Mouse (Mus musculus) embryonic facial prominence, embryonic 13.5 days (tissue): ENCODE results near the gene Syne1. TPM values are rescaled to one million over a fixed set of nuclear protein-coding genes. Genes with fewer than 3 reads are reported as not detected.
"Not testable (repeated sequence)": the region's sequence is repeated elsewhere in the genome, so short reads cannot be mapped to it uniquely, and the experiment has no call there.

ENCODE experiments used
- ATAC-seq: fragments of 200-750 bp; cut with Nextera tagmentation; 2 replicates; pipeline ENCODE4 v1.8.0; 2017; ENCODE audit warnings: low read depth; ENCODE audit not compliant: insufficient number of reproducible peaks, insufficient read depth, low FRiP score, low TSS enrichment
- H3K27ac ChIP-seq: fragments of 300-500 bp; sonication (generic); 2 replicates; pipeline ENCODE4 v1.5.1; 2015; ENCODE audit warnings: moderate library complexity, mild to moderate bottlenecking, inconsistent platforms
- H3K27me3 ChIP-seq: fragments of 300-500 bp; sonication (generic); 2 replicates; pipeline ENCODE4 v1.6.1; 2015; ENCODE audit warnings: mild to moderate bottlenecking, inconsistent platforms
- H3K36me3 ChIP-seq: fragments of 300-500 bp; sonication (generic); 2 replicates; pipeline ENCODE4 v1.6.1; 2015; ENCODE audit warnings: mild to moderate bottlenecking, inconsistent platforms
- H3K4me1 ChIP-seq: fragments of 300-500 bp; sonication (generic); 2 replicates; pipeline ENCODE4 v1.6.1; 2015; ENCODE audit warnings: inconsistent platforms
- H3K4me2 ChIP-seq: fragments of 300-500 bp; sonication (generic); 2 replicates; pipeline ENCODE4 v1.6.1; 2015; ENCODE audit warnings: moderate library complexity, mild to moderate bottlenecking, inconsistent platforms
- H3K4me3 ChIP-seq: fragments of 300-500 bp; sonication (generic); 2 replicates; pipeline ENCODE4 v1.5.1; 2015; ENCODE audit warnings: mild to moderate bottlenecking, inconsistent platforms
- H3K9ac ChIP-seq: fragments of 300-500 bp; sonication (generic); 2 replicates; pipeline ENCODE4 v1.6.1; 2015; ENCODE audit warnings: mild to moderate bottlenecking, inconsistent platforms
- H3K9me3 ChIP-seq: fragments of 300-500 bp; sonication (generic); 2 replicates; pipeline ENCODE4 v1.6.1; 2016; ENCODE audit warnings: inconsistent platforms
- WGBS: fragments of 180-500 bp; shearing (Covaris S2); methylation state at CpG from one replicate; pipeline ENCODE4 v1.1.7; 2015; ENCODE audit warnings: mixed read lengths; 5-methylcytosine and 5-hydroxymethylcytosine counted together
- polyA plus RNA-seq: library from polyadenylated mRNA; unstranded; fragments of >200 nt; fragmentation: Nextera tagmentation; extraction: Ambion mirVana; gene quantifications from 2 replicates; pipeline ENCODE4 v1.2.1, GENCODE M21; 2015

Syne1 gene
- polyA plus RNA-seq, 1 experiment from 2014 or later = 6.3 TPM

DNA sequence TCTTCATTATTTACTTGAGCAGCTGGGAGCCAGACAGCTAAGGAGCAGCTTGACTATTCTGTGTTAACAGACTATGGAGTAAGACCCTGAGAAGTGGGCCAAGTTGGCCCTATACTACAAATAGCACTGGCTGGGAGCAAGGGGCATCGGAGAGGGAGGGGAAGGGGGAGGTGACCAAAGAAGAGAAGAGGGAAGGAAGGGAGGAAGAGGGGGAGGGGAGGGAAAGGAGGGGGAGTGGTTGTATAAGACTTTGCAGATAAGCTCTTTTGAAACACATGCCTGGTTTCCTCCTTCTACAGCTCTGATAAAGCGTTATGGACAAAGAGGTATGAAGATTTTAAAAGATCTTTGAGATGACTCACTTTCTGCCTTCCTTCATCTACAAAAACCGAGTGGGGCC, 36.0 kb downstream of the Syne1 start:
- Histone ChIP-seq H3K4me1 (no peaks in the 10 kb centered on the region), H3K27ac (no peak overlapping the region), H3K36me3 (no peaks in the 10 kb centered on the region), H3K4me3 (no peak overlapping the region), H3K9ac (no peak overlapping the region), H3K27me3 (no peaks in the 10 kb centered on the region), H3K4me2 (no peak overlapping the region), H3K9me3 (no peaks in the 10 kb centered on the region)
- ATAC-seq = no peak
- 11% methylated on average over 3 of the region's 3 CpGs for WGBS

DNA sequence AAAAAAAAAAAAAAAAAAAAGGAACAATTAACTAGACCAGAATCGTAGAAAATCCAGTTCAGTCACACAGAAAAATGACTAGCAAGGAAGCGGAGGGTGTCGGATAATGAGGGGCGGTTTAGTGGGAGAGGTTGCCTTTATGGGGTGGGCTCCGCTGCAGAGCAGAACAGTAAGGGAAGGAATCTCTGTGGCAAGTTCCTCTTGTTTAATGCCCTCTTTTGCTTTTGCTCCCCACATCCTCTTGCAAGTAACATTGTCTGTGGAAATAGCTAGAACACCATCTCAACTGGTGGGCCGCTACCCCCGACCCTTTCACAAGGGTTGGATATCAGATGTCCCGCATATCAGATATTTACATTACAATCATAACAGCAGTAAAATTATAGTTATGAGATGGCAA, 37.1 kb downstream of the Syne1 start:
- H3K4me3 ChIP-seq = no peak overlapping the region
- H3K27me3 ChIP-seq = no peaks in the 10 kb centered on the region
- no peaks in the 10 kb centered on the region for H3K4me1 ChIP-seq
- ATAC-seq = no peak
- no peak overlapping the region for H3K4me2 ChIP-seq
- no peak overlapping the region for H3K9ac ChIP-seq
- no peaks in the 10 kb centered on the region for H3K36me3 ChIP-seq
- H3K9me3 ChIP-seq = no peaks in the 10 kb centered on the region
- no peak overlapping the region for H3K27ac ChIP-seq
- 93% methylated on average over 8 of the region's 8 CpGs for WGBS

DNA sequence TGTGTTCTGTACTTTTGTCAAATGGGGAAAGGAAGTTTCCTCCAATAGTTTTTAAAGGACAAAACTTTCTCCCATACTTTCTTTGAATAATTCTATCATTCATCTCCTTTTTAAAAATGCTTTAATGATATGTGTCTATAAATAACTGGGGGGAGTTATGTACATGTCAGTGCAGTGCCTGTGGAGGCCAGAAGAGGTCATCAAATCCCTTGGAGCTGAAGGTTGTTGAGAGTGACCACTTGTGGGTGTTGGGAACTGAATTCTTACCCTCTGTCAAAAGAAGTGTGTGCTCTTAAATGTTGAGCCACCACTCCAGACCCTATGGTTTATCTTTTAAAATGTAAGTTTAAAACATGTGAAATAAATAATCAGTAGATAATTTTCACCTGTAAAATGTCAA, 39.0 kb downstream of the Syne1 start:
- no peaks in the 10 kb centered on the region for H3K4me1 ChIP-seq
- H3K9me3 ChIP-seq = no peaks in the 10 kb centered on the region
- no peak overlapping the region for H3K4me2 ChIP-seq
- H3K27me3 ChIP-seq = no peaks in the 10 kb centered on the region
- H3K4me3 ChIP-seq = no peak overlapping the region
- H3K36me3 ChIP-seq = no peaks in the 10 kb centered on the region
- ATAC-seq = no peak
- H3K9ac ChIP-seq = no peak overlapping the region
- H3K27ac ChIP-seq = no peak overlapping the region

DNA sequence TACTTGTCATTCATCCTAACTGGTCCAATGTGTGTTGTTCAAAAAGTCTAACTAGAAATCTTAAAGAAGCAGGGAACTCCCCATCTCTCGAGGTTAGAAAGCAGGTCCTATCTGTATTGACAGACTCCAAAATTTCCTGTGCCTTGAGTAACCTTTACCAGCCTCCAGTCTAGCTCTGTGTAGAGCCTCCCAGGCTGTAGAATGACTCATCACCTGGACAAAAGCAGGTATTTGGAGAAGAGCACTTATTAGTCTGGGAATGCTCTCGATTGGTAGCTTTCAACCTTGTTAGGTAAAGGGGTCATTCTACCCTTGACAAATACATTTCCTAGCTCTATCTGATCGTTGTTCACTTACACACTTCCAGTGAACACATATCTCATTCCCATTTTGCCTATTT, 39.9 kb downstream of the Syne1 start:
- Histone ChIP-seq H3K27me3 (no peaks in the 10 kb centered on the region), H3K4me2 (no peak overlapping the region), H3K27ac (no peak overlapping the region), H3K36me3 (no peaks in the 10 kb centered on the region), H3K9ac (no peak overlapping the region), H3K4me1 (no peaks in the 10 kb centered on the region), H3K4me3 (no peak overlapping the region), H3K9me3 (no peaks in the 10 kb centered on the region)
- 73% methylated on average over 3 of the region's 3 CpGs for WGBS
- ATAC-seq = no peak

DNA sequence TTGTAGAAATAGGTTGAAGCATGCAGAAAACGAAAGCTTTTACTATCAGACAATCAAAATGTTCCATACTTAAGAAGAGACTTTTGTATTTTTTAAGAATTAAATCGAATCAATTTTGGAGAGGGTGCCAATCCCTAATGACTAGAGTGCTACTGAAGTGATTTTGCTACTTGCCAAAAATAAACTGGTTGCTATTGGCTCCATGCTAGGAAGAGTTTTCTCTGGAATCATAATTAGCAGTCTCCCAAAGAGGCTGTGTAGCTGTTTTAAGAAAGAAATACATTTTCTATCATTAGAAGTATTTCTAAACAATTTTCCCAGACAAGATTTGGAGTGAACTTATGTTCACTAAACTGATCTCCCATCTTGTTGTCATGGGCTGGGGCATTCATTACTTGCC, 43.8 kb downstream of the Syne1 start:
- H3K4me1 ChIP-seq = no peaks in the 10 kb centered on the region
- WGBS = 73% methylated on average over 2 of the region's 2 CpGs
- no peak for ATAC-seq
- no peaks in the 10 kb centered on the region for H3K36me3 ChIP-seq
- no peak overlapping the region for H3K9ac ChIP-seq
- no peaks in the 10 kb centered on the region for H3K27me3 ChIP-seq
- H3K4me3 ChIP-seq = no peak overlapping the region
- no peaks in the 10 kb centered on the region for H3K9me3 ChIP-seq
- no peak overlapping the region for H3K4me2 ChIP-seq
- no peak overlapping the region for H3K27ac ChIP-seq

DNA sequence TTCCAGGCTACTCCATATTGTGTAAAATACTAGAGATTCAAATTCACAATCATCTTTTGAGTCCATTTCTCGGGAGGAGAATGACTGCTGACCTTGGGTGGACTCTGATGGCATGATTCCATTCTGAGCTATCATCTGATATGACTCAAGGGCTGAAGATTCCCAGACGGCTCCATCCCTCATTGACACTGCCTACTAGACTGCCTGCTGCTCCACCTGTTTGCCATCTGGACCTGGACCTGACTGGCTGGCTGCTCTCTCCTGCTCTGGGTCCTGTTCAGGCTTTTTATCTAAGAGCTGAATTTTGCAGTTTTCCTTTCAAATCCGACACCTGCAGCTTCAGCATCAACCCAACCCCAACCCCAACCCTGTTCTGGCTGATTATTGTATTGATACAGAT, 46.5 kb downstream of the Syne1 start:
- ATAC-seq = no peak
- WGBS = 70% methylated on average over 3 of the region's 3 CpGs
- no peaks in the 10 kb centered on the region for H3K27me3 ChIP-seq
- H3K4me1 ChIP-seq = no peaks in the 10 kb centered on the region
- no peaks in the 10 kb centered on the region for H3K9me3 ChIP-seq
- no peak overlapping the region for H3K9ac ChIP-seq
- H3K4me2 ChIP-seq = no peak overlapping the region
- H3K27ac ChIP-seq = no peak overlapping the region
- H3K36me3 ChIP-seq = no peaks in the 10 kb centered on the region
- no peak overlapping the region for H3K4me3 ChIP-seq

DNA sequence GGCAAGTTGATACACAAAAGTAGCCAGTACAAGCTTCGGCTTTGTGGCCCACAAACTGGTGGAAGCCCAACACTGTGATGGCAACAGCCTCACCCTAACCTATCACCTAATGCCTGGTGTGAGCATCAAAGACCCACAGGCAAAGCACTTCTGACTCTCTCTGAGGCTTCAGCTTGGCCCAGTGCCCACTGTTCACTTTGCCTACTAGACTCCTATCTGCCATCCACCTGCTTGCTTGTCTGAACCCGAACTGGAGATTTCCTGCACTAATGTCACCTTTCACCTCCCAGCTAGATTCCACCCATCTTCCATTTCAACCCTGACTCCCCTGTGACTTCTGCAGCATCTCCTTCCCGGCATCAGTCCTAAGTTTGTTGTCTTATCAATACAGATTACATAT, 47.4 kb downstream of the Syne1 start:
- 81% methylated on average over 3 of the region's 3 CpGs for WGBS
- no peak overlapping the region for H3K9ac ChIP-seq
- H3K27ac ChIP-seq = no peak overlapping the region
- ATAC-seq = no peak
- H3K36me3 ChIP-seq = no peaks in the 10 kb centered on the region
- no peak overlapping the region for H3K4me2 ChIP-seq
- no peaks in the 10 kb centered on the region for H3K9me3 ChIP-seq
- no peaks in the 10 kb centered on the region for H3K4me1 ChIP-seq
- no peak overlapping the region for H3K4me3 ChIP-seq
- no peaks in the 10 kb centered on the region for H3K27me3 ChIP-seq

DNA sequence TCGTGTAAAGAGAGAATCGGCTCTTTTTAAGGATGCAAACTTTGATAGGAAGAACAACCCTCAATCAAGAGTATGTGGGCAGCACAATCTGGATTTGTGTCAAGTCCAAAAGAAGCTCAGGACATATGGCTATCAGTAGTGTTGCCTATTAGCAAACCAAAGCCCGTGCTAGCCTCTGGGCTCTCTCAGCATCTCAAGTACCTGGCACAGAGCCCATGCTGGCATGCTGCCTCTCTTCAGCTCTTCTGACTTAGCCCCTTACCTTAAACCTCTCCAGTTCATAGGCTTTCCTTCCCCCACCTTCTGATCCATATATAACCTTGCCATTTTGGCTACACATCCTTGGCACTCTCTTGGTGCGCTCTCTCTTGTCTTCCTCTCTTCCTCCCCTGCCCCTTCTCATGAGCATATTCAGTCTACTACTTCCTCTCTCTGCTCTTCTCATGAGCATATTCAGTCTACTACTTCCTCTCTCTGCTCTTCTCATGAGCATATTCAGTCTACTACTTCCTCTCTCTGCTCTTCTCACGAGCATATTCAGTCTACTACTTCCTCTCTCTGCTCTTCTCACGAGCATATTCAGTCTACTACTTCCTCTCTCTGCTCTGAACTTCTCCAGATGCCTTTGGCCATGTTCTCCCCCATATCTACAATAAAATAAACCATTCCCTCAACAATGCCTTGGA, 51.5 kb downstream of the Syne1 start:
- not testable (repeated sequence) for H3K27me3 ChIP-seq, H3K4me2 ChIP-seq, ATAC-seq, H3K4me1 ChIP-seq, H3K27ac ChIP-seq, H3K9me3 ChIP-seq, H3K9ac ChIP-seq, H3K4me3 ChIP-seq, H3K36me3 ChIP-seq
- 73% methylated on average over 6 of the region's 6 CpGs for WGBS

DNA sequence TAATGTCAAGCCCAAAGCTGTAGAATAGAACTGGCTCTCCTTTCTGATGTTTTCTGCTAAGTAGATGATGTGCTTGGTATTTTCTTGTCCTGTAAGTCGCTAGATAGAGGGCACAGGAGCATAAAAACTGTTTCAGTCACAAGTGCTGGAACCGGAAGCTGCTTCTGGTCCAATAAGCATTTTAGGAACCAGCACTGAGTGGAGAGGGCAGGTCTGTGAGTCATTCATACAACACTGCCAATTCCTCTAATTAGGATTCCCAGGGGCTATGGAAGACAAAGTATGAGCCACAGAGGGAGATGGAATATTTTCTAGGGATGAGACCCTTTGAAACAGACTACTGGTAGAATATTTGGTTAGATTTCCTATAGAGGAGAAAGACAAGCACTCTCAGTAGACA, 53.4 kb downstream of the Syne1 start:
- no peak overlapping the region for H3K4me2 ChIP-seq
- no peaks in the 10 kb centered on the region for H3K36me3 ChIP-seq
- H3K9ac ChIP-seq = no peak overlapping the region
- no peak overlapping the region for H3K27ac ChIP-seq
- H3K9me3 ChIP-seq = no peaks in the 10 kb centered on the region
- ATAC-seq = no peak
- no peaks in the 10 kb centered on the region for H3K4me1 ChIP-seq
- no peak overlapping the region for H3K4me3 ChIP-seq
- no peaks in the 10 kb centered on the region for H3K27me3 ChIP-seq
- WGBS = 73% methylated on average over 2 of the region's 2 CpGs

DNA sequence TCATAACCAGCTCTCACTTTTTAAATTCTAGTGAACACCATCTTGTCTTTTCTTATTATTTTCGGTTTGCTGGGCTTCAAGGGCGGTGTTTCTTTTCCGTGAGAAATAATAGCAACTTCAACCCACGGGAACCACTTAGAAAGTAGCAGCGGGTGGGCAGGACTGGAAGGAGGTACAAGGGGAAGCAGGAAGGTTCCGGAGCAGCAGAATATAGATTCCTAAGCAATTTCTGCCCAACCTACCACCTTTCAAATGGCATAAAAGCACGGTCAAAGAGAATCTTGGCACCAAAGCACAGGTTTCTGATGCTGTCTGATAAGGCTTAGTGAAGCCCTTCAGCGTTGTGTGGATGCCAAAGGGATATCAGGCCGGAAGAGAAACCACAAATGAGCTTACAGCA, 60.2 kb downstream of the Syne1 start:
- WGBS = 84% methylated on average over 9 of the region's 9 CpGs
- no peaks in the 10 kb centered on the region for H3K36me3 ChIP-seq
- no peaks in the 10 kb centered on the region for H3K9me3 ChIP-seq
- H3K9ac ChIP-seq = no peak overlapping the region
- H3K27ac ChIP-seq = no peak overlapping the region
- no peak overlapping the region for H3K4me2 ChIP-seq
- no peaks in the 10 kb centered on the region for H3K4me1 ChIP-seq
- H3K4me3 ChIP-seq = no peak overlapping the region
- H3K27me3 ChIP-seq = no peaks in the 10 kb centered on the region
- no peak for ATAC-seq

DNA sequence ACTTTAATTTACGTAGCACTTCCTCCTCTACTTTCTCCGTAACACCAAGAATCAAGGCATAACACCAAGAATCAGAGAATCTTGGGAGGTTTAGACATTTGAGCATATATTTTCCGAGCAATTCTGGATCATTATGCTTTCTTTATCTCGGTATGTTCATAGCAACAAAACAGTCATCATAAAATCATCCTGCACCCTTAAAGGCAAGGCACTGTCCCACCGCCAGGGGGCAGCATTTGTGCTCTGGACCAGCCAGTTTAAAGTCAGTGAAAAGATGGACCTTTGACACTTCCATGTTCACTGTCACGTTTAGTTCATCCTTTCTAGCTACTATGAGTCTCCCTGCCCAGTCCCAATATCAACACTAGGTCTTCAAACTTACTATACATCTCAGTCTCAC, 61.3 kb downstream of the Syne1 start:
- no peak for ATAC-seq
- no peaks in the 10 kb centered on the region for H3K36me3 ChIP-seq
- WGBS = 63% methylated on average over 6 of the region's 6 CpGs
- no peaks in the 10 kb centered on the region for H3K4me1 ChIP-seq
- no peak overlapping the region for H3K4me2 ChIP-seq
- H3K9me3 ChIP-seq = no peaks in the 10 kb centered on the region
- H3K4me3 ChIP-seq = no peak overlapping the region
- no peak overlapping the region for H3K9ac ChIP-seq
- H3K27ac ChIP-seq = no peak overlapping the region
- no peaks in the 10 kb centered on the region for H3K27me3 ChIP-seq

DNA sequence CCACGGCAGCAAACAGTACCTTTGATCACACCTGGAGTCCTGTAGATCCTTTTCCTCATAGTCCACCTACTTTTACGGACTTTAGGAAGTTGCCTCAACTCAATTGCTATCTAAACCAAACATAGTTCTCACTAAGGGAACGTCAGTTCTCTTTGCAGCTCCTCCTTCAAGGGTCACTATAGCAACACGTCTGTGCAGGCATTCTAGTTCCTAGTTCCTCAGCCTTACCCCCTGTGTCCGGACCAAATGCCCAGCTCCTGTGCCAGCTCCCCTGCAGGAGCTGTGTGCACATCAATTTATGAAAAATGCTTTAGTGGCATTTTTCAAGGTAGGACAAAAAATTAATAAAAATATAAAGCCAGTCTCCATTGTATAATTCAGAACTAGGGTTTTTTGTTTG, 63.2 kb downstream of the Syne1 start:
- no peak overlapping the region for H3K9ac ChIP-seq
- no peaks in the 10 kb centered on the region for H3K4me1 ChIP-seq
- no peak overlapping the region for H3K27ac ChIP-seq
- H3K9me3 ChIP-seq = no peaks in the 10 kb centered on the region
- no peaks in the 10 kb centered on the region for H3K27me3 ChIP-seq
- 60% methylated on average over 5 of the region's 5 CpGs for WGBS
- H3K4me3 ChIP-seq = no peak overlapping the region
- ATAC-seq = no peak
- no peak overlapping the region for H3K4me2 ChIP-seq
- H3K36me3 ChIP-seq = no peaks in the 10 kb centered on the region
